Mouse (Mus musculus) common myeloid progenitor, adult 5-6 weeks (primary cell): ENCODE measurements around the gene Rhoc. TPM values are rescaled to one million over a fixed set of nuclear protein-coding genes. Genes with fewer than 3 reads are reported as not detected.
"Not testable (repeated sequence)": the region's sequence is repeated elsewhere in the genome, so short reads cannot be mapped to it uniquely, and the experiment has no call there.

ENCODE experiments used
- ATAC-seq: replicated peaks from 2 replicates; pipeline ENCODE4 v1.8.0; 2016; ENCODE audit warnings: low read depth, mild to moderate bottlenecking, moderate TSS enrichment, inconsistent platforms; ENCODE audit not compliant: poor library complexity, severe bottlenecking
- total RNA-seq: library from RNA; stranded (forward); fragments of 200-1000, 187-1606 nt; gene quantifications from 2 replicates; pipeline ENCODE4 v1.2.3, GENCODE M21; 2017

Rhoc gene
- total RNA-seq, 1 experiment from 2014 or later = 2.4 TPM

DNA sequence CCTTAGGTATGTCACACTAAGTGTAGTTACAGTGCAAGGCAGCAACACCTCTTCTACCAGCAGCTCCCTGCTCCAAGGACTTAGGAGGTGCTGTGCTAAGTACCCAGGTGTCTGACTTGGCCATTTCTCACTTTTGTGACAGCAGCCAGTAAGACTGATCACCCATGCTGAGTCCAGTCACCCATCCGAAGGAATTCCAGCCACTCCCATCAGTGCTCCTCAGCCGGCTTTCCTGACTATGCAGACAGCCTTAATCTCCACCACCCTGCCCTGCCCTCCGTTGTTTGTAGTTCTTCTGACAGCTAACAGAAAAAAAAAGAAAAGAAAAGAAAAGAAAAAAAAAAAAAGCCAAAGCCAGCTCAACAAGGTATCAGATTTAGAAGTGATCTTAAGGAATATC lies 23.6 kb downstream of the Rhoc start:
- ATAC-seq = no peak

DNA sequence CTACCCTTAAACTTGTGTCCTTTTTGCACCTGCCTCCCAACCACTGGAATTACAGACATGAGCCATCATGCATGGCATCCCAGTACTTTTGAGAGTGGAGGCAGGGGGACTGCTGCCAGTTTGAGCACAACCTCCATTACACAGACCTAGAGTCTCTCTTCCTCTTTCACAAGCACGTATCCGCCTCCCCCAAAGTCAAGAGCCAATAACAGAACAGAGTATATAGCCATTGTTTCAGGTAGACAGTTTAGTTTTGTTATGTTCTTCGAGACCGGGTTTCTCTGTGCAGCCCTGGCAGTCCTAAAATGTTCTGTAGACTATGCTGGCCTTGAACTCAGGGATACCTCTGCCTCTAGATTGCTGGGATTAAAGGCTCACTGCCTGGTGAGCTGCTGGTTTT lies 24.1 kb downstream of the Rhoc start:
- ATAC-seq = no peak

DNA sequence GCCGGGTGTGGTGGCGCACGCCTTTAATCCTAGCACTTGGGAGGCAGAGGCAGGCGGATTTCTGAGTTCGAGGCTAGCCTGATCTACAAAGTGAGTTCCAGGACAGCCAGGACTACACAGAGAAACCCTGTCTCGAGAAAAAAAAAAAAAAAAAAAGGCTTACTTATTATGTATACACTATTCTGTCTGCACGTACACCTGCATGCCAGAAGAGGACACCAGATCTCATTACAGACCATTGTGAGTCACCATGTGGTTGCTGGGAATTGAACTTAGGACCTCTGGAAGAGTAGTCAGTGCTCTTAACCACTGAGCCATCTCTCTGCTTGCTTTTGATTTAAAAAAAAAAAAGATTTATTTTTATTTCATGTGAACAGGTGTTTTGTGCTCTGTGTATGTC lies 25.1 kb downstream of the Rhoc start:
- not testable (repeated sequence) for ATAC-seq

DNA sequence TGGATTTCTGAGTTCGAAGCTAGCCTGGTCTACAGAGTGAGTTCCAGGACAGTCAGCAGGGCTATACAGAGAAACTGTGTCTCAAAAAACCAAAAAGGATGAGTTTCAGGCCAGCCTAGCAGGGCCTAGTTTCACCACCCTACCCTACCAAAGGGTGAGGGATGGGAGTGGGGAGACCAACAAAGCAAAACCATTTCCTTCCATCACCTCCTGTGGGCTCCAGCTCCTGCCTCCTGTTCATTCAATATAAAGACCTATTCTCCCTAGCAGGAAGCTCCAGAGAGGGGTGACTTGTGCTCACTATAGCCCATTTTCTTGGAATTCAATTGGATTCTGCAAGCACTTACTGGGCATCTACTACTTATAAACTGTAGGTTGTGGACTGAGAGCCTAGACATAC lies 26.6 kb downstream of the Rhoc start:
- ATAC-seq = no peak

DNA sequence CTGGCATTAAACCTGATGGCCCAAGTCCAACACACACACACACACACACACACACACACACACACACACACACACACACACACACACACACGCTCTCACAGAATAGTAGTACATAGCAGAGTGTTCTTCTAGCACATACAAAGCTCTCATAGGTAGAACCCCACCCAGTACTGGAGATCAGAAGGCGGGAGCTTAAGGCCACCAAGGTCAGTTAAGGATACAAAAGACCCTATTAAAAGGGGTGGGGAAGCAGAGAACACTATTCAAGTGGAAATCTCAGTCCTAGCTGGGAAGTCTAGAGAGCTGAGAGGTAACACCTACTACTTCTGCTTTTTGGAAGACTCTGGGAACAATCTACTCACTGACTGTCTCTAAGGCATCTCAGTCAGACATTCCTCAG lies 27.2 kb downstream of the Rhoc start:
- no peak for ATAC-seq

DNA sequence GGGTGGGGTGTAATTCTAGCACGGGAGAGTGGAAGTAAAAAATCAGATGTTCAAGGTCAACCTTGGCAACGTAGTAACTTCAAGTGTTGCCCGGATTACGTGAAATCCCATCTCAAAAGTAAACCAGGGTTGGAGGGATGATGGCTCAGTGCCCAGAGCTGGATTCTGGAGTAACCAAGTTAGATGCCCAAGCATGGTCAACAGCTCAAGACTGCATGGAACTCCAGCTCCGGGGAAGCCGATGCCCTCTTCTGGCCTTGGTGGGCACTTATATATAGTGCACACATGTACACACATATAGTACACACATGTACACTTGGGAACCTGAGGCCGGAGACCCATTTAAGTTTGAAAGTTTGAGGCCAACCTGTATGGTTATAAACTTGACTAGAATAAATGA lies 28.0 kb downstream of the Rhoc start:
- ATAC-seq = no peak

DNA sequence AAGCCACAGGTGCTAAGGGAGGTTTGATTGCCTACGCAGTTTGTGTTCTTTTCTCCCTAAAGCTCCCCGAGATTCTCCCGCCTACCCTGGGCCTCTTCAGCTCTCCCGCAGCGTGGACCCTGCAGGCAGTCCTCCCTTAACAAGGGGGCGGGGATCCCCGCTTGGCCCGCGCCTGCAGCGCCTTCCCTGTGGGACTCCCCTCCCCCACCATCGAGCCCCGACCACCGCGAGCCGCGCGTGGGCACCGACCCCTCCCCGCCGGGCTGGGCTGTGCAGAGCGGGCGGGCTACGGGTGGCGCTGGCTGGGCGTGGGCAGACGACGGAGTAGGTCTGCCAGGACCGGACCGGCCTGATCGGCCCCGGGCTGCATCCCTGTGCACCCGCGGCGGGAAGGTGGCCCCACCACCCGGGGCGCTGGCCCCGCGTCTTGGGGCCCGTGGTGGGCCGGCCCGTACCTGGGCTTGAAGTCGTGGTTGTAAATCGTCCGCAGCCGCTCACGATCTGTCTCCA lies 29.4 kb downstream of the Rhoc start:
- ATAC-seq = peak; percentile 19; the same call in 1 of the 2 replicates

DNA sequence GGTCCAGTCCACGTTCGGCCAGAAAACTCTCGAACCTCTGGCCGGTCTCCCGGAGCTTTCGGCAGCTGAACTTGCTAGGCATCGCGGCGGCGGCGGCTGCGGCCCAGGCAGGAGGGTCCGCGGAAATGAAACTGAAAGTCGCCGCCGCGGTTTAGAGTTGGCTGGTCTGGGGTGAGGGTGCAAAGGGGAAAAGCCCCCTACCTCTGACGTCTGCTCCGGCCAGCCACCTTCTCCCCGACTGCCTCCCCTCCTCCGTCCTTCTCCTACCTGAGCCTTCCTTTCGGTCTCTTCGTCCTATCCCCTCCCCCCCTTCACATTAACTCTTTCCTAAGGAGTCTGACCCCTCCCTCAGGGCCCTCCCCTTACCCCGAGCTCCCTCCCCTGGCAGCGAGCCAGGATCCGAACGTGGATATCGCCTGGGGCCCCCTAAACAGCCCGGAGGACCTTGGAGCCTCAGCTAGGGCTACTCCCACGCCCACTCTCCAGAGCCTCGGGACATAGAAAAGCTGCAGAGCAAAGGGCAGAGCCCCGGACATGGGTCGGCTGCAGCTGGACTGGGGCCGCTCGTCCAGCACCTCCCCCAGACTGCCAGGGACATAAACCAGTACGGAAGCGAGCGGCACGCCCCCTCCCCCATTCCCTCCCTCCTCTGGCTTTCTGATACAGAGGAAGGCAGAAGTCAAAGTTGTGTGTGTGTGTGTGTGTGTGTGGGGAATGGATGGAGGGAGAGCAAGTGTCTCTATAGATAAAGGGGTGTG lies 30.0 kb downstream of the Rhoc start, which contains the start of gene Mov10:
Mov10 (minus strand) TSS at position 573 of the 758 bp plus-strand sequence.
- peak; percentile 75 for ATAC-seq

DNA sequence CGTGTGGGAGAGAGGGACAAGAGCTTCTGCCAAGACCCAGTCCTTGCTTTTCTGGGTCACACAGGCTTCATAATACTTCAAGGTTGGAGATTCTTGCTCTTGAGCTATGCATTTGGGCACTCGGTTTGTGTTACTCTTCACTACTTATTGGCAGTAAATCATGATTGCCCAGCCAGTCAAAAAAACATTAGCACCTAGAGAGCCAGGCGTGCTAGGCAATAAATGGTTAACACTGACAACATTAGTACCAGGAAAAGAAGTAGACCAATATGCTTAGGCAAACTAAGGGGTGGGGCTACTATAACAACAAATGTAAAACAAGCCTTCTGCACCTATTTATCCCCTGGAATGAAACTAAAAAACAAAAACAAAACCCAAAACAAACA lies 30.6 kb downstream of the Rhoc start:
- ATAC-seq = no peak; the same call in 1 of the 2 replicates

DNA sequence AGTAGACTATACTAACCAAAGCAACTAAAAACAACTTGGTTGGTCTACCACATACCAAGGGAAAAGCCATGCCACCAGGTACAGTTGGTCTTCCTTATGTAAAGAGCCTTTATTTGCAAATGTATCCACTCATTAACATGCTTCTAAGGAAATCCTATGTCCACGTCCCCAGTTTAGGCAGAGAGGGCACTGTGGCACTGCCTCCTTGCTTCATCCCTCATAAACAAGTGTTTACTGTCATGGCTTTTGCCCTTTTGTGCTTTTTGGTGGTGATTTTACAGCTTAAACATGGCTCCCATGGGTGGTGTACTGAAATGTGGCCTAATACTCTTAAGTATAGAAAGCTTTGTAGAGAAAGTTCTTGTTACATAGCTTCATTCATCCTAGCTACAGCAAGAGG lies 32.3 kb downstream of the Rhoc start:
- no peak for ATAC-seq

DNA sequence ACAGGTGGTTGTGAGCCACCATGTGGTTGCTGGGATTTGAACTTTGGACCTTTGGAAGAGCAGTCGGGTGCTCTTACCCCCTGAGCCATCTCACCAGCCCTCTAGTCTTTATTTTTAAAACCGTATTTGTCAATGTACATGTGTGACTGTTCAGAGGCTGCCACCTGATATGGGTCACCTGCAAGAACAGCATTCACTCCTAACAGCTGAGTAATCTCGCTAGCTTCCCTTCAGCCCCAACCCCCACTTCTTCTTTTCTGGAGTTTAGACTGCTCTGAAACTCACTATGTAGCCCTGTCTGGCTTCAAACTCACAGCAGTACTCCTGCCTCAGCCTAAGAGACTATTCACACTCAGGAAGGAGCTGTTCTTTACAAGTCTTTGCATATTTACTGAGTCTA lies 34.2 kb downstream of the Rhoc start:
- ATAC-seq = no peak

DNA sequence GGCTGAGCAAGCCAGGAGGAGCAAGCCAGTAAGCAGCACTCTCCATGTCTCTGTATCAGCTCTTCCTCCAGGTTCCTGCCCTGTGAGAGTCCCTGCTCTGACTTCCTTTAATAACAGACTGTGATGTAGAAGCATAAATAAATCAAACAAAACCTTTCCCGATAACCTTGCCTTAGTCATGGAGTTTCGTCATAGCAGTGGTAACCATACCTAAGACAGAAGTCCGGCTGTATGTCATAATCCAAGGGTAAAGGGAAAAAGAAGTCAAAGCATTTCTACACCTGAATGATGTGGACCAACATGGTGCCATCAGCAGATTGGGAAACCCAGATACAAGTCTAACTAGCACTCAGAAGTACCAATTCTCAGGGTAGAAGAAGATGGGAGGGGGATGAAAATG lies 47.6 kb downstream of the Rhoc start:
- no peak for ATAC-seq

DNA sequence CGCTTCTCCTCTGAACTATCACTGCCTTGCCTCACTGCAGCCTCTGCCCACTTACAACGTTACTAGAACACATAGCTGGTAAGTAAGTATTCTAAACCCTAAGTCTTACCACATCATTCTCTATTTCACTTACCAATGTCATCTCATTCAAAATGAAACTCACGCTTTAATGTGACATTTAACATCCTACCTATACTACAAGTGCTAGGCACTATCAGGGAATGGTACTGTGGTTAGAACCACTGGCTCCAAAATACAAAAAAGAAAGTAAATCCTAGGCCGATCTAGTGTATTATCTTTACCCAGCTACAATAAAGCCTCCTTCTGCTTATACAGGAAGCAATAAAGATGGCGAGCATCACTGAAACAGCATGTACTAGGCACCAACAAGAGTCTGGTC lies 52.9 kb downstream of the Rhoc start:
- no peak for ATAC-seq

Other genes starting within 250 kb of the Rhoc start
- gene Slc16a1, start 149.7 kb upstream of the Rhoc start, total RNA-seq = 82.4 and 85.1 TPM in 2 replicates
- 0.78 TPM in 1 of 2 replicates, not detected in the other for gene Ppm1j, start 7.3 kb upstream of the Rhoc start, total RNA-seq
- gene Fam19a3, start 6.5 kb upstream of the Rhoc start, total RNA-seq = not detected in 2 replicates
- gene Mov10, start 30.2 kb downstream of the Rhoc start, total RNA-seq = 6.0 and 8.6 TPM in 2 replicates
- 21.7 and 25.1 TPM in 2 replicates for gene St7l, start 75.6 kb downstream of the Rhoc start, total RNA-seq
- gene Capza1, start 76.1 kb downstream of the Rhoc start, total RNA-seq = 193 and 203 TPM in 2 replicates
- gene Wnt2b, start 173.5 kb downstream of the Rhoc start, total RNA-seq = under 0.01 TPM in 1 of 2 replicates, not detected in the other